In the genomic region with DNA sequence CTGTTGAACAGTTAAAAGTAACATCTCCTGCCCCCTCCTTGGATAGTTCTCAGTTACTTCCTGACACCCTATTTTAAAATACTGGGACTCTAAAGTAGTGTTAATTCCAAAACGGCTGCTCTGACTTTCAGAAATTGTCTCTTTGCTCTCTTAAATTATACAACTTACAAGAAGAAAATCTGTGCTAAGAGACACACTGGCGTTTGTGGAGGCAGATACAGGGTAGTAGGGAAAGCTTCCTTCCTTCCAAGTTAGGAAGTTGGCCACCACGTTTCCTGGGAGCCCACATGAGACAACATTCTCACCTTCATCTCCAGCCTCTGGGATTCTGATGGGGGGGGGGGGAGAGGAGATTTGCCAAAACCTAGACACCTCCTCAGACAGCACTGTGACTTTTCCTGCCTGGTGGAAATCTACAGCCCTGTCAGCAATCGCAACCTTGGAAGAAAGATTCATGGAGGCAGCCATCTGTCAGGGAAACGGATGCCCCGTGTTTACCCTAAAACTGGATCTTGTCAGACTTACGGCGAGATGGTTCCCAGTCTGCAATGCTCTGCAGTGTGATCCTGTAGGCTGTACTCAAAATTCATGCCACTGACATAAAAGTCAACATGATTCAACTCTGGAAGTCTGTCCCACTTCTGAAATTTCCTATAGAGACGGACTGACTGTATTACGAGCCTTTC, we compare ENCODE assay signal across 32 mouse cellular contexts.
A peak's percentile ranks its signal among the peaks of the same experiment; 100 is the strongest.
DNase-seq lines count a peak whose midpoint lies in the region; ATAC-seq lines count a peak whose summit lies in the region.
"Had no signal": no experiment of that assay in that cellular context is flagged by ENCODE, and none has a peak within 500 bp of the region (broad histone marks: within the 10 kb centered on the region; RNA-seq: fewer than 3 reads in every experiment).

No protein-coding gene starts in this region.

- H3K4me3 ChIP-seq in forebrain, embryonic 13.5 days, result no peak overlapping the region
- no peak overlapping the region for H3K4me3 ChIP-seq in forebrain, embryonic 15.5 days
- H3K4me3 ChIP-seq: embryonic facial prominence, embryonic 12.5 days; hindbrain, embryonic 10.5 days; hindbrain, embryonic 15.5 days; layer of hippocampus, adult 2 months; limb, embryonic 10.5 days; limb, embryonic 15.5 days; liver, embryonic 13.5 days; megakaryocyte, embryonic 14.5 days; midbrain, embryonic 12.5 days; myocyte; neural tube, embryonic 12.5 days; stomach, embryonic 15.5 days had no signal

- DNase-seq in frontal cortex, adult 2 months (ENCODE audit: extremely low spot score in 1 of 2, low spot score in 1 of 2), result peak; percentile 5 to 46
- no peak for DNase-seq in frontal cortex, postnatal 10 days (ENCODE audit: low spot score in 2 of 2)
- DNase-seq in right cerebral cortex, adult 18-20 months, result peak; percentile 28
- no peak for DNase-seq in right cerebral cortex, postnatal 25 days
- no peak for DNase-seq in gastrocnemius, postnatal 36 days
- DNase-seq: adrenal gland, adult 8-10 months; cerebellum, adult 11-12 months; cerebellum, adult 9-11 months; embryo, embryonic 11 days; heart, postnatal 14 days; kidney, adult 11 months; kidney, postnatal 36 days; liver, embryonic 13.5 days; lung, adult 18-20 months; lung, postnatal 4 days; thymus, postnatal 14 days had no signal

- H3K9me3 ChIP-seq in forebrain, embryonic 13.5 days (replicated peaks), result no peaks in the 10 kb centered on the region
- no peaks in the 10 kb centered on the region for H3K9me3 ChIP-seq in forebrain, embryonic 15.5 days
- H3K9me3 ChIP-seq: embryonic facial prominence, embryonic 12.5 days; G1E; hindbrain, embryonic 10.5 days; hindbrain, embryonic 15.5 days; limb, embryonic 10.5 days; limb, embryonic 15.5 days; liver, embryonic 13.5 days; midbrain, embryonic 12.5 days; neural tube, embryonic 12.5 days; stomach, embryonic 15.5 days had no signal

- ATAC-seq in forebrain, embryonic 13.5 days, result peak; percentile 36; the same call in 1 of the 2 replicates
- ATAC-seq in forebrain, embryonic 15.5 days (replicated peaks), result no peak; the same call in 1 of the 2 replicates
- ATAC-seq: inflammation-experienced regulatory T-cells, adult 6 months; lung, postnatal 0 days had no signal

- WGBS in forebrain, embryonic 13.5 days, result 89% methylated on average over 10 of the region's 10 CpGs
- WGBS in forebrain, embryonic 15.5 days, result 77% methylated on average over 10 of the region's 10 CpGs

- H3K27ac ChIP-seq in forebrain, embryonic 13.5 days, result no peak overlapping the region
- no peak overlapping the region for H3K27ac ChIP-seq in forebrain, embryonic 15.5 days (replicated peaks)
- H3K27ac ChIP-seq: embryonic facial prominence, embryonic 12.5 days; hindbrain, embryonic 10.5 days; hindbrain, embryonic 15.5 days; layer of hippocampus, adult 2 months; limb, embryonic 10.5 days; limb, embryonic 15.5 days; liver, embryonic 13.5 days; midbrain, embryonic 12.5 days; neural tube, embryonic 12.5 days; stomach, embryonic 15.5 days had no signal

- H3K27me3 ChIP-seq in forebrain, embryonic 13.5 days, result no peaks in the 10 kb centered on the region
- H3K27me3 ChIP-seq in forebrain, embryonic 15.5 days, result no peaks in the 10 kb centered on the region
- H3K27me3 ChIP-seq: embryonic facial prominence, embryonic 12.5 days; hindbrain, embryonic 15.5 days; limb, embryonic 15.5 days; liver, embryonic 13.5 days; megakaryocyte, embryonic 14.5 days; midbrain, embryonic 12.5 days; neural tube, embryonic 12.5 days; stomach, embryonic 15.5 days had no signal

- no peak overlapping the region for H3K4me2 ChIP-seq in forebrain, embryonic 13.5 days
- H3K4me2 ChIP-seq in forebrain, embryonic 15.5 days (replicated peaks), result no peak overlapping the region
- H3K4me2 ChIP-seq: embryonic facial prominence, embryonic 12.5 days; hindbrain, embryonic 15.5 days; limb, embryonic 15.5 days; liver, embryonic 13.5 days; midbrain, embryonic 12.5 days; neural tube, embryonic 12.5 days; stomach, embryonic 15.5 days had no signal

- no peaks in the 10 kb centered on the region for H3K4me1 ChIP-seq in forebrain, embryonic 13.5 days
- no peaks in the 10 kb centered on the region for H3K4me1 ChIP-seq in forebrain, embryonic 15.5 days
- H3K4me1 ChIP-seq: embryonic facial prominence, embryonic 12.5 days; hindbrain, embryonic 10.5 days; hindbrain, embryonic 15.5 days; limb, embryonic 10.5 days; limb, embryonic 15.5 days; liver, embryonic 13.5 days; megakaryocyte, embryonic 14.5 days; midbrain, embryonic 12.5 days; neural tube, embryonic 12.5 days; stomach, embryonic 15.5 days had no signal

- no peak overlapping the region for H3K9ac ChIP-seq in forebrain, embryonic 13.5 days
- H3K9ac ChIP-seq in forebrain, embryonic 15.5 days (replicated peaks), result no peak overlapping the region
- H3K9ac ChIP-seq: embryonic facial prominence, embryonic 12.5 days; hindbrain, embryonic 15.5 days; limb, embryonic 15.5 days; liver, embryonic 13.5 days; midbrain, embryonic 12.5 days; neural tube, embryonic 12.5 days; stomach, embryonic 15.5 days had no signal

- no peaks in the 10 kb centered on the region for H3K36me3 ChIP-seq in forebrain, embryonic 13.5 days (ENCODE audit: poor library complexity, severe bottlenecking)
- no peaks in the 10 kb centered on the region for H3K36me3 ChIP-seq in forebrain, embryonic 15.5 days
- H3K36me3 ChIP-seq: embryonic facial prominence, embryonic 12.5 days; G1E; hindbrain, embryonic 10.5 days; hindbrain, embryonic 15.5 days; limb, embryonic 10.5 days; limb, embryonic 15.5 days; liver, embryonic 13.5 days; midbrain, embryonic 12.5 days; neural tube, embryonic 12.5 days; stomach, embryonic 15.5 days had no signal

- intact Hi-C loops in gastrocnemius, postnatal 36 days (cut with DNase I), result no loop called here

Comparison
In these comparisons a context has a peak if more than half of its experiments do, and no peak if none do; other contexts are left out.
1. DNase-seq: peak in frontal cortex, adult 2 months (2 of 2) and right cerebral cortex, adult 18-20 months (single experiment); none in frontal cortex, postnatal 10 days (0 of 2), right cerebral cortex, postnatal 25 days (single experiment) and gastrocnemius, postnatal 36 days (0 of 2).